15 mouse cellular contexts compared by ENCODE assay signal in genomic region chr3:137541666-137542065, GRCm38 (mm10).
"Had no signal": no experiment of that assay in that cellular context is flagged by ENCODE, and none has a peak within 500 bp of the region (broad histone marks: within the 10 kb centered on the region; RNA-seq: fewer than 3 reads in every experiment).

No protein-coding gene starts in this region.

- H3K4me3 ChIP-seq: midbrain, embryonic 10.5 days; midbrain, embryonic 13.5 days; midbrain, embryonic 15.5 days; myocyte; neural tube, embryonic 13.5 days; neural tube, embryonic 15.5 days had no signal

- H3K36me3 ChIP-seq: midbrain, embryonic 10.5 days; midbrain, embryonic 13.5 days; midbrain, embryonic 15.5 days; neural tube, embryonic 13.5 days; neural tube, embryonic 15.5 days had no signal

- DNase-seq: lung, adult 18-20 months; lung, embryonic 14.5 days; lung, postnatal 10 days; lung, postnatal 4 days; right cerebral cortex, postnatal 14 days; spleen, adult 18-20 months; thymus, adult 18-20 months; thymus, postnatal 14 days; thymus, postnatal 36 days had no signal

- ATAC-seq: midbrain, embryonic 13.5 days; midbrain, embryonic 15.5 days had no signal

- H3K9ac ChIP-seq: lung, embryonic 14.5 days; midbrain, embryonic 13.5 days; midbrain, embryonic 15.5 days; neural tube, embryonic 13.5 days; neural tube, embryonic 15.5 days had no signal

- H3K4me1 ChIP-seq: midbrain, embryonic 13.5 days; midbrain, embryonic 15.5 days; neural tube, embryonic 13.5 days; neural tube, embryonic 15.5 days had no signal

- H3K27me3 ChIP-seq: neural tube, embryonic 15.5 days had no signal

- H3K4me2 ChIP-seq: lung, embryonic 14.5 days; midbrain, embryonic 13.5 days; midbrain, embryonic 15.5 days; neural tube, embryonic 13.5 days; neural tube, embryonic 15.5 days had no signal

- H3K27ac ChIP-seq: midbrain, embryonic 10.5 days; midbrain, embryonic 13.5 days; midbrain, embryonic 15.5 days; neural tube, embryonic 13.5 days; neural tube, embryonic 15.5 days had no signal

- H3K9me3 ChIP-seq: midbrain, embryonic 10.5 days; midbrain, embryonic 13.5 days; midbrain, embryonic 15.5 days; neural tube, embryonic 13.5 days; neural tube, embryonic 15.5 days had no signal
